Mouse (Mus musculus) stomach, postnatal 0 days (tissue): ENCODE measurements around the gene Magi2.

Experiments
- CTCF ChIP-seq: IDR thresholded peaks from 2 replicates; pipeline ENCODE4 v1.5.1; 2016; ENCODE audit warnings: antibody characterized with exemption, low read depth, mild to moderate bottlenecking, moderate library complexity
- EP300 ChIP-seq: optimal IDR thresholded peaks from 2 replicates; pipeline ENCODE3; 2016; ENCODE audit warnings: antibody characterized with exemption

- TF ChIP-seq CTCF (no peak), EP300 (no peak)
Observed at GRCm38 (mm10) chr5:20749535-20749934, 1522.7 kb downstream of the Magi2 start.
